Mouse (Mus musculus): ENCODE results near the gene Fosl1. TPM values are rescaled to one million over a fixed set of nuclear protein-coding genes. Genes with fewer than 3 reads are reported as not detected.

Gene Fosl1
- polyA plus RNA-seq, 1 experiment = 0.50 TPM

DNA sequence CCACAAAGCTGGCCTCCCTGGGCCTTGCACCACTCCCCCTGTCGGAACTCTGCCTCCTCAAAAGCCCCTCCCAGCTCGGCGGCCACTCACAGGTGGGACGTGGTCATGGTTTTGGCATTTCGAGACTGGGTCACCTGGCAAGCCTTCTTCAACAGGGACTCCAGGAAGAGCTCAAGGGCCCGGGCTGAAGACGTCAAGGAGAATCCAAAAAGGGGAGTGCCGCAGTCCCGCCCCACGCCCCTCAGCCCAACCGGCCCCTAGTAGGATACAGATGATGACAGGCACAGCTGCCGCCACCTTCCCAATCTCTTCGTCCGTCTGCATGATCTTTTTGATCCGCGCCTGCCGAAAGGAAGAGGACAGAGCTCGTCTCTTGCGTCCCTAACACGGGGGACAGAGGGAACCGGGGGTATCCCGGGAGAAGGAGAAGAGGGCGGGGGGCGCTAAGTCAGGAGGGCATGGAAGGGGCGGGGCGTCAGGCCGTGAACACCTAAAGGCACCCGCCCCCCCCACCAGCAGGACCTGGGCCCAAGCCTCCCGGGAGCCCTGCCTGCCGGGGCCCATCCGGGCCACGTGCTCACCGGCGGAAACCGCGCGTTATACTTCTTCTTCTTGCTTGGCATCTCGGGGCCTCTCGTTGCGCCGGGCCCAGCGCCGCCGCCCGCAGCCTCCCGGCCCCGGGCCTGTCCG, 23.1 kb upstream of the Fosl1 start:
- Histone ChIP-seq H3K4me3 (ENCODE audit: insufficient read depth, low read length) (peak overlapping the region; percentile 92), H3K4me1 (ENCODE audit: control insufficient read depth, insufficient read depth, low read length) (peaks cover 16% of the 10 kb centered on the region; the same call in 1 of the 2 replicates), H3K27ac (ENCODE audit: insufficient read depth, low read depth, low read length) (peak overlapping the region; percentile 69)
- TF ChIP-seq CTCF (IDR thresholded peaks at IDR 0.05; ENCODE audit: low read depth, low read length) (no peak), POLR2A (IDR thresholded peaks at IDR 0.05; ENCODE audit: borderline replicate concordance, low read depth, low read length) (no peak)

DNA sequence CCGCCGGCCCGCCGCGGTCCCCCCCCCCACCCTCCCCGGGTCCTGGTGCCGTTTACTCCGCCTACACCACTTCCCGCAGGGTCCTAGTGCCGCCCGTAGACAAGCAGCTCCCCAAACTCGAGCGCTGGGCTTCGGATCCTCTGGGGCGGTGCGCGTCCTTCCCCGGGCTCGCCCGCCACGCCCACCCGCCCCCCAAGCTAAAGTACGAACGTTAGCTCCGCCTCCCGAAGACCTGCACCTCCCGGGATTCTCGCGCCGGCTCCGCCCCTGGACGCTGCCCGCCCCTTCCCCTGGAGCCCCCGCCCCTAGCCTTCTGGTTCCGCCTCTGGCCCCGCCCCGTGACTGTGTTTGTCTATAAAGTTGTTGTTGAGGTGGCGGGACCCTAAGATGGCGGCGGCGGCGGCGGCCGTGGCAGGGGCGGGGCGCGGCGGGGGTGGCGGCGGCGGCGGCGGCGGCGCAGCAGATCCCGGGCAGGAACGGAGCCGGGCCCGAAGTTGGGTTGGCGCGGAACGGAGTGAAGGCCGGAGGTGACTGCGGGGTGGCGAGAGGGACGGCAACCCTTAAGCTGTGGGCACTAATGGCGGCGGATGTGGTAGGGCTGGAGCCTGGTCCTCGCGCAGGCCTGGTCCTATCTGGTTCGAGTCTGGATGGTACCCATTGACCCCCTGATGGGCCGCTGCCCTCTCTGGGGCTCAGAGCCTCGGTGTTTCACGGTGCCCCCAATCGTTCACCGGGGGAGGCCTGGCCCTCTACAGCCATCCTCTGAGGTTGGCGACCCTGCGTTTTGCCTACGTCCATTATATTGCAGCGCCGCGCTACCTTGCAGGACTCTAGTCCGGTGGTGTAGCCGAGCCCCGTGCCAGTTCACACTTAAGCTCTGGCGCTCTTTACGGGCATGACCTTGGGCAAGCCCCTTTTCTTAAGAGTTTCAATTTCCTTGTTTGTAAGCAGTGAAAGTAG, 22.3 kb upstream of the Fosl1 start, which contains the start of the genes Drap1 and AI837181:
Gene Drap1, minus strand, starts transcription at position 198 of the 960 bp plus-strand sequence.
Gene AI837181, plus strand, starts transcription at position 363 of the 960 bp plus-strand sequence.
- Histone ChIP-seq H3K4me1 (ENCODE audit: control insufficient read depth, insufficient read depth, low read length) (peaks cover 16% of the 10 kb centered on the region; the same call in 1 of the 2 replicates), H3K27ac (ENCODE audit: insufficient read depth, low read depth, low read length) (peak within 1 kb of the TSS; percentile 79), H3K4me3 (ENCODE audit: insufficient read depth, low read length) (peak within 1 kb of the TSS; percentile 98)
- TF ChIP-seq POLR2A (IDR thresholded peaks at IDR 0.05; ENCODE audit: borderline replicate concordance, low read depth, low read length) (no peak), CTCF (IDR thresholded peaks at IDR 0.05; ENCODE audit: low read depth, low read length) (no peak)

DNA sequence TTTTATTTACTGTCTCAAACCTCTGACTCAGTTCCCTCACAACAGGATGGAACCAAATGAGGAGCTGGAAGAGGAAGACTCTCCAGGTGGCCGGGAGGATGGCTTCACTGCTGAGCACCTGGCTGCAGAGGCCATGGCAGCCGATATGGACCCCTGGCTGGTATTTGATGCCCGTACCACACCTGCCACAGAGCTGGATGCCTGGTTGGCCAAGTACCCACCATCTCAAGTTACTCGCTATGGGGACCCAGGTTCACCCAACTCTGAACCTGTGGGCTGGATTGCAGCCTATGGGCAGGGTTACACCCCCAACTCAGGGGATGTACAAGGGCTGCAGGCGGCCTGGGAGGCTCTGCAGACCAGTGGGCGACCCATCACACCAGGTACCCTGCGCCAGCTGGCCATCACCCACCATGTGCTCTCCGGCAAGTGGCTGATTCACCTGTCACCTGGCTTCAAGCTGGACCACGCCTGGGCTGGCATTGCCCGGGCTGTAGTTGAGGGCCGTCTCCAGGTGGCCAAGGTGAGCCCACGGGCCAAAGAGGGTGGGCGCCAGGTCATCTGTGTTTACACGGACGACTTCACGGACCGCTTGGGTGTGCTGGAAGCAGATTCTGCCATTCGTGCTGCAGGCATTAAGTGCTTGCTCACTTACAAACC, 21.3 kb upstream of the Fosl1 start:
- Histone ChIP-seq H3K4me1 (ENCODE audit: control insufficient read depth, insufficient read depth, low read length) (peaks cover 16% of the 10 kb centered on the region; the same call in 1 of the 2 replicates), H3K27ac (ENCODE audit: insufficient read depth, low read depth, low read length) (peak overlapping the region; percentile 79), H3K4me3 (ENCODE audit: insufficient read depth, low read length) (peak overlapping the region; percentile 98)
- TF ChIP-seq POLR2A (IDR thresholded peaks at IDR 0.05; ENCODE audit: borderline replicate concordance, low read depth, low read length) = no peak
- no peak for TF ChIP-seq CTCF (IDR thresholded peaks at IDR 0.05; ENCODE audit: low read depth, low read length)

DNA sequence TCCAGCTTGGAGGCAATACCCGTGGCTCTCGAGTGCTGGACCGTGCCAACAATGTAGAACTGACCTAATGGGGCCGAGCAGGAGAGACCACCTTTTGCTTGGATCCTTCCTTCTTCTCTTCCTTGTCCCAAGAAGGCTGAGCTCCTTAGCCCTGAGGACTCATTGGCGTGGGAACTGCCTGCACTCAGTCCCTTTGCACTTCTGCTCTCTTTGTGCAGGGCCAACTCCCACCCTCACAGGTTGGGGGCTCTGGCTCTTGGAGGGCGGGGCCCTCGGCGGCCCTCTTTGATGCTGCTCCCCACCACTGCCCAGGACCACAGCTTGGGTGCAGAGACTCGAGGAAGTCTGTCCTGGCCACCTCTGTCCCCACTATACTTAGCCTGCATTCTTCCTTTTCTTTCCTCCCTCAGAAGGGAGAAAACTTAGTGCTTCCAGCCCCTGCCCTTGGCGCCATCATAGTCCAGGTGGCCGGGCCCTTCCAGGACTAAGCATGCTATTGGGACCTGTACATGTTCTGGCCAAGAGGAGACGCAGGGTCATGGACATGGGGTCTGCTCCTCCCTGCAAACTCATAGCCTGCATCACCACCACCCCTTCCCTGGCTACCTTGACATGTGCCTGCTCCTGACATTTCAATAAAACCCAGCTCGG, 20.6 kb upstream of the Fosl1 start:
- no peak overlapping the region for H3K27ac ChIP-seq (ENCODE audit: insufficient read depth, low read depth, low read length)
- peaks cover 16% of the 10 kb centered on the region; the same call in 1 of the 2 replicates for H3K4me1 ChIP-seq (ENCODE audit: control insufficient read depth, insufficient read depth, low read length)
- H3K4me3 ChIP-seq (ENCODE audit: insufficient read depth, low read length) = no peak overlapping the region
- TF ChIP-seq POLR2A (IDR thresholded peaks at IDR 0.05; ENCODE audit: borderline replicate concordance, low read depth, low read length) = no peak
- no peak for TF ChIP-seq CTCF (IDR thresholded peaks at IDR 0.05; ENCODE audit: low read depth, low read length)

DNA sequence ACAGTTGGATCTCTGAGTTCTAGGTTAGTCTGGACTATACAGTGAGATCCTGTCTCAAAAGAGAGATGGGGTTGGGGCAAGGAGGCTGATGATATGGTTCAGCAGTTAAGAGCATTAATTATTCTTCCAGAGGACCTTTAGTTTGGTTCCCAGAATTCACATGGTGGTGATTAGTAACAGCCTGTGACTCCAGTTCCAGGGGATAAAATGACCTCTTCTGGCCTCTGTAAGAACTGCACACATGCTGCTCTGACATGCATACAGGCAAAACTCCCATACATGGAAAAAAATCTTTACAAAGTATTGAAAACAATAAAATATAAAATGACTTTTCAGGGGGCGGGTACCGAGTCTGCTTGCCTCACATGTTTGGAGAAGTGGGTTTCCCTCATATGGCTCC, 19.3 kb upstream of the Fosl1 start:
- H3K27ac ChIP-seq (ENCODE audit: insufficient read depth, low read depth, low read length) = no peak overlapping the region
- H3K4me3 ChIP-seq (ENCODE audit: insufficient read depth, low read length) = no peak overlapping the region
- peaks cover 26% of the 10 kb centered on the region for H3K4me1 ChIP-seq (ENCODE audit: control insufficient read depth, insufficient read depth, low read length)
- TF ChIP-seq CTCF (IDR thresholded peaks at IDR 0.05; ENCODE audit: low read depth, low read length) = no peak
- no peak for TF ChIP-seq POLR2A (IDR thresholded peaks at IDR 0.05; ENCODE audit: borderline replicate concordance, low read depth, low read length)

DNA sequence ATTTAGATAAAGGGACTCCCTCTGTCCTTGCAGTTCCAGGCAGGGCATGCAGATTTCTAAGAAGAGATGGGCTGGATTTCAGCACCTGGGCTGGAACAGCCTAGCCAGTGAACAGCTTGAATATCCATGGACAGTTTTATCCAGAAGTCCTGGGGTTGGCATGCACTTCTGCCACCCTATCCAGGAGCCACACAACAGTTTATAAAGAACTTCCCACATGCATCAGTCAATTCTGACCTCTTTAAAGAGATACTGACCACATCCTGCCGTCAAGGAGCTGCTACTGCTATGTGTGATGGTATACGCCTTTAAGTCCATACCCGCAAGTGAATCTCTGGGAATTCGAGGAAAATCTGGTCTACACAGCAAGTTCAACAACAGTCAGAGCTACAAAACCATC, 18.1 kb upstream of the Fosl1 start:
- no peak for TF ChIP-seq CTCF (IDR thresholded peaks at IDR 0.05; ENCODE audit: low read depth, low read length)
- H3K27ac ChIP-seq (ENCODE audit: insufficient read depth, low read depth, low read length) = no peak overlapping the region
- H3K4me1 ChIP-seq (ENCODE audit: control insufficient read depth, insufficient read depth, low read length) = peaks cover 31% of the 10 kb centered on the region
- no peak overlapping the region for H3K4me3 ChIP-seq (ENCODE audit: insufficient read depth, low read length)

DNA sequence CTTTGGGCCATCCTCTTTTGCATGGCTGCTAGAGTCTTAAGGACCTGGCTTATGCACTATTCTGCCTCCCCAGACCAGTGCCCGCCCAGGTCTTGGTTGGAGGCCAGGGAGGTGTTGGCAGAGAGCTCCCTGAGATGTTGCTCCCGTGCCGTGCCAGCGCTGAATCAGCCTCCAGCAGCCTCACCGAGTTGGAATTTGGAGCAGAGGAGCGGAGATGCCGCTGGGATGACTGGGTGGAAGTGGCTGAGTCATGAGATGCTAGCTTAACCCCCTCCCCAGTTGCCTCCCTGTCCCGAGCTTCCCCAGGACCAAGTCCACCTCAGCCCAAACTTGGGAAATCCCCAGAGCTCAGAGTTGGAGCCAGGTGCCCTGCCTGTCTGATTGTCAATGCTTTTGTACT, 17.5 kb upstream of the Fosl1 start:
- TF ChIP-seq CTCF (IDR thresholded peaks at IDR 0.05; ENCODE audit: low read depth, low read length) = no peak
- TF ChIP-seq POLR2A (IDR thresholded peaks at IDR 0.05; ENCODE audit: borderline replicate concordance, low read depth, low read length) = no peak
- peaks cover 31% of the 10 kb centered on the region for H3K4me1 ChIP-seq (ENCODE audit: control insufficient read depth, insufficient read depth, low read length)
- H3K27ac ChIP-seq (ENCODE audit: insufficient read depth, low read depth, low read length) = no peak overlapping the region
- H3K4me3 ChIP-seq (ENCODE audit: insufficient read depth, low read length) = no peak overlapping the region

DNA sequence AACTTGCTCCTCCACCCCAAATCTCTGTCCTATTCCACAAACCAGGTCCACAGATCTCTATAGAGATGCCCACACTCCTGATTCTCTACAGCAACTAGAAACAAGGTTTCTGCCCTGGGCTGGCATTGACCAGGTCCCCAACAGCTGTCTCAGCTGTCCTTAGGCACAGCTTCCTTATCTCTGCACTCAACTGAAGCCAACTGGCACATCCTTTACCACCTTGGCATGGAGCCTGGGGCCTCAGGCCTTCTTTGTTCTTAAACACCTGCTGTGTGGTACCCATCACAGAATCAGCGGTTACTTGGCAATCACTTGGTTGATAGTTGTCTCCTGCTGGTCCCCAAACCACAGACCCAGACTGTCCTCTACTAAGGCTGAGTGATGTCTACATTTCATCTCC, 16.9 kb upstream of the Fosl1 start:
- H3K27ac ChIP-seq (ENCODE audit: insufficient read depth, low read depth, low read length) = no peak overlapping the region
- TF ChIP-seq CTCF (IDR thresholded peaks at IDR 0.05; ENCODE audit: low read depth, low read length) (no peak), POLR2A (IDR thresholded peaks at IDR 0.05; ENCODE audit: borderline replicate concordance, low read depth, low read length) (no peak)
- H3K4me3 ChIP-seq (ENCODE audit: insufficient read depth, low read length) = no peak overlapping the region
- H3K4me1 ChIP-seq (ENCODE audit: control insufficient read depth, insufficient read depth, low read length) = peaks cover 31% of the 10 kb centered on the region

DNA sequence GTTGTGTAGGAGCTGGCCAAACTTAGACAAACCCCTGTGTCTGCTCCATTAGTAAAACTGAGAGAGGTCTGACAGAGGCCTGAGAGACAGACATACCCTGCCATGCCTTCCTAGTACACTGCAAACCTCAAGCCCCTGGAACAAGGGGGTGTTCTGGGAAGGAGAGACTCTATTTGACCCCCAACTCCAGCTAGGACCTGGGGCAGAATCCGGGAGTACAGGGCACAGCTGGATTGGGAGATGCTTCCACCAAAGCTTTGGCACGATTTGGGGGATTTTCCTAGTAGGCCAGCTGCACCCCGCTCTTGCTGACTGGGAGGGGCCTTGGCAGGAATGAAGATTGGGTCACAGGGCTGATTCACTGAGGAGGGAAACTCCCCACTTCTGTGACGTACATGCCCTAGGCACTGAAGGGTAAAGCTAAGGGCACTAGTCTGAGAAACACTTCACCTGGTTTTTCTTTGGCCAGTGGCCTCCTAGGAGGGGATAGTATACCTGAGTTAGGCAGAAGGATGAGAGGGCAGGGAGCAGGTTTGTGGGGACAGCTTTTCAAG, 15.4 kb upstream of the Fosl1 start:
- TF ChIP-seq POLR2A (IDR thresholded peaks at IDR 0.05; ENCODE audit: borderline replicate concordance, low read depth, low read length) = no peak
- no peak for TF ChIP-seq CTCF (IDR thresholded peaks at IDR 0.05; ENCODE audit: low read depth, low read length)
- H3K27ac ChIP-seq (ENCODE audit: insufficient read depth, low read depth, low read length) = no peak overlapping the region
- H3K4me1 ChIP-seq (ENCODE audit: control insufficient read depth, insufficient read depth, low read length) = peaks cover 25% of the 10 kb centered on the region
- H3K4me3 ChIP-seq (ENCODE audit: insufficient read depth, low read length) = no peak overlapping the region
